Mouse (Mus musculus): ENCODE results near the gene Chd1.

DNA sequence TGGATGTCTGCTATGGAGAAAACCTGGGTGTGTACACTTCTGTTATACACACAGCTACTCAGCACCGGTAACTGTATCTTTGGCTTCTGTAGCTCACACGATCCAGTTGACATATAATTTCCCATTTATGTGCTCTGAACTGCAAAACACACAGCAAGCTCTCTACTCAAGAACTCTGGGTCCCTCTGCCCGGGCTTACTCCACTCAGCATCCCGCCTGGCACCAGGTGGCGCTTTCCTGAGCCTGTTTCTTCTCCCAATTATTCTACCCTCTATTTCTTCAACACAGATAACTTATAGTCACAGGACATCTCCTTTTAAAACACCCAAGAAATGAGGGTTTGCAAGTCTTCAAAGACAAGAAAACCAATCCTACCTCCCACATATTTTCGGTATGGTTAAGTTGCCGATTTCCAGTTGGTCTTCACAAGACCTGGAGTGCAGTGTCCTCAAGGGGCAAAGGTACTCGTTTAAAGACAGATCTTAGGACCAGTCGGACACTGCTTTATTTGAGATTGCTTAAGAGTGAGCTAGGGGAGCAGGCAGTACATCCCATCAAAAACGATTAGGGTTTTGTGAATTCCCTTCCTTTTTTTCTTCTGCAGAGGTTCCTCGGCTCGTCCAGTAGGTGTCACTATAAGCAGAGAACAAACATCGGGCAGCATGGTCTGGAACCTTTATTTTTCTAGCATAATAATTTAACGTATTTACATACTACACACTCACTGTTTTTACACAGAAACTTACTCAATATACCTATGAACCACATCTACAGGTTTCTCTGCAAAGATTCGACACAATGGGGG lies 99.4 kb downstream of the Chd1 start:
- no peak for TF ChIP-seq POLR2A (IDR thresholded peaks at IDR 0.05; ENCODE audit: insufficient read depth, low read depth, low read length)
- peak; percentile 79 for TF ChIP-seq CTCF (IDR thresholded peaks at IDR 0.05)
- TF ChIP-seq EP300 (IDR thresholded peaks at IDR 0.05; ENCODE audit: insufficient read depth, low read depth, low read length): no peak
